Mouse (Mus musculus): ENCODE data around the gene H2al1m. TPM values are rescaled to one million over a fixed set of nuclear protein-coding genes. Genes with fewer than 3 reads are reported as not detected.
"Not testable (repeated sequence)": the region's sequence is repeated elsewhere in the genome, so short reads cannot be mapped to it uniquely, and the experiment has no call there.

Gene H2al1m
- 1 to 10 TPM in 1 of 4 experiments, not detected in 3; 1.3 TPM for total RNA-seq (2022)

GRCm38 (mm10) chrX:9283464-9283863, at the start of gene H2al1m:
Gene H2al1m (plus strand): TSS chrX:9283764.
- DNase-seq (ENCODE audit: low spot score) = not testable (repeated sequence)

GRCm38 (mm10) chrX:9240737-9241591, 42.6 kb upstream of the H2al1m start:
- DNase-seq (ENCODE audit: low spot score) = no peak

- DNase-seq (ENCODE audit: low spot score) = no peak
These were observed 40.1 kb upstream of the H2al1m start for GRCm38 (mm10) chrX:9243381-9243864.

GRCm38 (mm10) chrX:9244603-9245336, 38.8 kb upstream of the H2al1m start:
- DNase-seq (ENCODE audit: low spot score) = no peak

GRCm38 (mm10) chrX:9248911-9249310, 34.7 kb upstream of the H2al1m start:
- DNase-seq (ENCODE audit: low spot score) = no peak

GRCm38 (mm10) chrX:9253990-9254389, 29.6 kb upstream of the H2al1m start:
- no peak for DNase-seq (ENCODE audit: low spot score)

GRCm38 (mm10) chrX:9254901-9255300, 28.7 kb upstream of the H2al1m start:
- DNase-seq (ENCODE audit: low spot score) = no peak

GRCm38 (mm10) chrX:9256766-9257165, 26.8 kb upstream of the H2al1m start, which contains the start of gene Gm14862:
Gene Gm14862 (minus strand): TSS chrX:9256899.
- DNase-seq (ENCODE audit: low spot score) = no peak

GRCm38 (mm10) chrX:9257831-9258230, 25.7 kb upstream of the H2al1m start:
- DNase-seq (ENCODE audit: low spot score) = no peak

GRCm38 (mm10) chrX:9259267-9259666, 24.3 kb upstream of the H2al1m start:
- DNase-seq (ENCODE audit: low spot score) = no peak

GRCm38 (mm10) chrX:9271112-9271511, 12.5 kb upstream of the H2al1m start:
- peak; percentile 4 for DNase-seq (ENCODE audit: low spot score)

- DNase-seq (ENCODE audit: low spot score) = no peak
These were observed 11.6 kb upstream of the H2al1m start for GRCm38 (mm10) chrX:9271947-9272459.

GRCm38 (mm10) chrX:9272460-9273361, 10.9 kb upstream of the H2al1m start, which contains the start of gene Xk:
Gene Xk (plus strand): TSS chrX:9272756.
- peak; percentile 40 for DNase-seq (ENCODE audit: low spot score)

- no peak for DNase-seq (ENCODE audit: low spot score)
These were observed 10.1 kb upstream of the H2al1m start for GRCm38 (mm10) chrX:9273377-9274002.

GRCm38 (mm10) chrX:9274321-9274720, 9.2 kb upstream of the H2al1m start:
- DNase-seq (ENCODE audit: low spot score) = no peak

GRCm38 (mm10) chrX:9293140-9293829, 9.7 kb downstream of the H2al1m start:
- DNase-seq (ENCODE audit: low spot score) = not testable (repeated sequence)

- DNase-seq (ENCODE audit: low spot score) = no peak
These were observed 14.9 kb downstream of the H2al1m start for GRCm38 (mm10) chrX:9298413-9298864.

- no peak for DNase-seq (ENCODE audit: low spot score)
These were observed 19.2 kb downstream of the H2al1m start for GRCm38 (mm10) chrX:9302791-9303190.

GRCm38 (mm10) chrX:9303455-9303854, 19.9 kb downstream of the H2al1m start:
- DNase-seq (ENCODE audit: low spot score) = no peak

GRCm38 (mm10) chrX:9316457-9316856, 32.9 kb downstream of the H2al1m start:
- not testable (repeated sequence) for DNase-seq (ENCODE audit: low spot score)

Data from heart, adult 8-10 months (tissue).